23 mouse cellular contexts compared by ENCODE assay signal in genomic region chr14:46571841-46572240, GRCm38 (mm10).
A peak's percentile ranks its signal among the peaks of the same experiment; 100 is the strongest.
DNase-seq lines count a peak whose midpoint lies in the region; ATAC-seq lines count a peak whose summit lies in the region.
"Had no signal": no experiment of that assay in that cellular context is flagged by ENCODE, and none has a peak within 500 bp of the region (broad histone marks: within the 10 kb centered on the region; RNA-seq: fewer than 3 reads in every experiment).

No protein-coding gene starts in this region.

- H3K27ac ChIP-seq in forebrain, embryonic 14.5 days (ENCODE audit: low read depth, low read length), result no peak overlapping the region
- no peak overlapping the region for H3K27ac ChIP-seq in forebrain, embryonic 13.5 days
- no peak overlapping the region for H3K27ac ChIP-seq in hindbrain, embryonic 16.5 days (ENCODE audit: low read depth, low read length)
- H3K27ac ChIP-seq in hindbrain, embryonic 12.5 days, result no peak overlapping the region
- H3K27ac ChIP-seq: embryonic facial prominence, embryonic 12.5 days; forebrain, embryonic 15.5 days; limb, embryonic 15.5 days; neural tube, embryonic 15.5 days had no signal

- H3K36me3 ChIP-seq in forebrain, embryonic 14.5 days (ENCODE audit: control insufficient read depth, insufficient read depth, low read length), result no peaks in the 10 kb centered on the region
- H3K36me3 ChIP-seq in forebrain, embryonic 13.5 days (ENCODE audit: poor library complexity, severe bottlenecking), result no peaks in the 10 kb centered on the region
- H3K36me3 ChIP-seq in hindbrain, embryonic 16.5 days (ENCODE audit: control insufficient read depth, insufficient read depth, low read length), result no peaks in the 10 kb centered on the region
- H3K36me3 ChIP-seq in hindbrain, embryonic 12.5 days, result no peaks in the 10 kb centered on the region
- H3K36me3 ChIP-seq: embryonic facial prominence, embryonic 12.5 days; forebrain, embryonic 15.5 days; limb, embryonic 15.5 days; neural tube, embryonic 15.5 days had no signal

- ATAC-seq in forebrain, embryonic 14.5 days, result no peak
- no peak for ATAC-seq in forebrain, embryonic 13.5 days
- ATAC-seq in hindbrain, embryonic 16.5 days, result 0 out of 2 replicates have a peak, but pooled peaks have one; percentile 60
- no peak for ATAC-seq in hindbrain, embryonic 12.5 days (ENCODE audit: low FRiP score)
- ATAC-seq: forebrain, embryonic 15.5 days had no signal

- no peak overlapping the region for H3K9ac ChIP-seq in forebrain, embryonic 14.5 days (ENCODE audit: low read length)
- H3K9ac ChIP-seq in forebrain, embryonic 13.5 days, result no peak overlapping the region
- H3K9ac ChIP-seq in hindbrain, embryonic 16.5 days (ENCODE audit: low read depth, low read length), result no peak overlapping the region
- no peak overlapping the region for H3K9ac ChIP-seq in hindbrain, embryonic 12.5 days
- H3K9ac ChIP-seq: embryonic facial prominence, embryonic 12.5 days; forebrain, embryonic 15.5 days; limb, embryonic 15.5 days; neural tube, embryonic 15.5 days had no signal

- no peaks in the 10 kb centered on the region for H3K27me3 ChIP-seq in forebrain, embryonic 14.5 days (replicated peaks; ENCODE audit: control insufficient read depth, insufficient read depth, low read length)
- H3K27me3 ChIP-seq in forebrain, embryonic 13.5 days, result no peaks in the 10 kb centered on the region
- H3K27me3 ChIP-seq in hindbrain, embryonic 16.5 days (replicated peaks; ENCODE audit: control insufficient read depth, insufficient read depth, low read length), result no peaks in the 10 kb centered on the region
- no peaks in the 10 kb centered on the region for H3K27me3 ChIP-seq in hindbrain, embryonic 12.5 days
- H3K27me3 ChIP-seq: forebrain, embryonic 15.5 days; neural tube, embryonic 15.5 days had no signal

- no peaks in the 10 kb centered on the region for H3K9me3 ChIP-seq in forebrain, embryonic 14.5 days (replicated peaks; ENCODE audit: control insufficient read depth, low read length)
- H3K9me3 ChIP-seq in forebrain, embryonic 13.5 days (replicated peaks), result no peaks in the 10 kb centered on the region
- H3K9me3 ChIP-seq in hindbrain, embryonic 16.5 days (ENCODE audit: control insufficient read depth, low read length), result no peaks in the 10 kb centered on the region
- H3K9me3 ChIP-seq in hindbrain, embryonic 12.5 days (replicated peaks), result no peaks in the 10 kb centered on the region
- H3K9me3 ChIP-seq: embryonic facial prominence, embryonic 12.5 days; forebrain, embryonic 15.5 days; limb, embryonic 15.5 days; neural tube, embryonic 15.5 days had no signal

- 47% methylated on average over 1 of the region's 1 CpGs for WGBS in forebrain, embryonic 14.5 days
- WGBS in forebrain, embryonic 13.5 days, result 54% methylated on average over 1 of the region's 1 CpGs
- 37% methylated on average over 1 of the region's 1 CpGs for WGBS in hindbrain, embryonic 16.5 days
- WGBS in hindbrain, embryonic 12.5 days, result 56% methylated on average over 1 of the region's 1 CpGs

- no peak overlapping the region for H3K4me3 ChIP-seq in forebrain, embryonic 14.5 days (ENCODE audit: low read depth, low read length)
- no peak overlapping the region for H3K4me3 ChIP-seq in forebrain, embryonic 13.5 days
- no peak overlapping the region for H3K4me3 ChIP-seq in hindbrain, embryonic 16.5 days (ENCODE audit: low read length)
- H3K4me3 ChIP-seq in hindbrain, embryonic 12.5 days, result no peak overlapping the region
- H3K4me3 ChIP-seq: embryonic facial prominence, embryonic 12.5 days; forebrain, embryonic 15.5 days; limb, embryonic 15.5 days; neural tube, embryonic 15.5 days had no signal

- peak; percentile 17 for DNase-seq in forebrain, embryonic 14.5 days (ENCODE audit: low spot score)
- DNase-seq in right cerebral cortex, postnatal 10 days (ENCODE audit: low spot score in 2 of 2), result peak; percentile 32 to 63
- DNase-seq in right cerebral cortex, postnatal 25 days, result no peak
- DNase-seq in kidney, adult 11 months, result no peak
- DNase-seq in B cell, adult 2 months, result no peak
- DNase-seq: adrenal gland, postnatal 14 days; cerebellum, adult 18-20 months; cerebellum, postnatal 14 days; gastrocnemius, postnatal 36 days; heart, postnatal 36 days; kidney, adult 18-20 months; kidney, postnatal 4 days; lung, adult 18-20 months; lung, postnatal 10 days; right cerebral cortex, adult 18-20 months; thymus, adult 2 months had no signal

- H3K4me2 ChIP-seq in forebrain, embryonic 14.5 days (ENCODE audit: low read length), result no peak overlapping the region
- no peak overlapping the region for H3K4me2 ChIP-seq in forebrain, embryonic 13.5 days
- H3K4me2 ChIP-seq in hindbrain, embryonic 16.5 days (ENCODE audit: low read length), result no peak overlapping the region
- H3K4me2 ChIP-seq in hindbrain, embryonic 12.5 days (replicated peaks), result no peak overlapping the region
- H3K4me2 ChIP-seq: embryonic facial prominence, embryonic 12.5 days; forebrain, embryonic 15.5 days; limb, embryonic 15.5 days; neural tube, embryonic 15.5 days had no signal

- H3K4me1 ChIP-seq in forebrain, embryonic 14.5 days (ENCODE audit: control insufficient read depth, insufficient read depth, low read length), result no peaks in the 10 kb centered on the region
- H3K4me1 ChIP-seq in forebrain, embryonic 13.5 days, result no peaks in the 10 kb centered on the region
- H3K4me1 ChIP-seq in hindbrain, embryonic 16.5 days (ENCODE audit: control insufficient read depth, insufficient read depth, low read depth, low read length), result no peaks in the 10 kb centered on the region
- H3K4me1 ChIP-seq in hindbrain, embryonic 12.5 days, result no peaks in the 10 kb centered on the region
- H3K4me1 ChIP-seq: forebrain, embryonic 15.5 days; neural tube, embryonic 15.5 days had no signal

Comparison
In these comparisons a context has a peak if more than half of its experiments do, and no peak if none do; other contexts are left out.
1. DNase-seq: peak in forebrain, embryonic 14.5 days (single experiment) and right cerebral cortex, postnatal 10 days (2 of 2); none in right cerebral cortex, postnatal 25 days (single experiment), kidney, adult 11 months (single experiment) and B cell, adult 2 months (0 of 2).